Mouse (Mus musculus) C2C12 (cell line): Measurements from ENCODE around the gene Ccl2. TPM values are rescaled to one million over a fixed set of nuclear protein-coding genes. Genes with fewer than 3 reads are reported as not detected.

Experiments
- H3K27me3 ChIP-seq: one replicate; pipeline ENCODE4 v1.6.1; 2011; ENCODE audit not compliant: control insufficient read depth, insufficient read depth, insufficient read length
- H3K36me3 ChIP-seq: one replicate; pipeline ENCODE4 v1.6.1; 2011; ENCODE audit not compliant: control insufficient read depth, insufficient read depth
- H3K4me3 ChIP-seq: one replicate; pipeline ENCODE4 v1.5.1; 2011; ENCODE audit warnings: mild to moderate bottlenecking, control low read depth; ENCODE audit not compliant: poor library complexity, insufficient read depth, severe bottlenecking
- H3K79me2 ChIP-seq: one replicate; pipeline ENCODE4 v1.6.1; 2011; ENCODE audit not compliant: control insufficient read depth, insufficient read depth
- H3K79me3 ChIP-seq: one replicate; pipeline ENCODE4 v1.6.1; 2011; ENCODE audit warnings: low read depth, control low read depth
- H3ac ChIP-seq: one replicate; pipeline ENCODE3; 2011; ENCODE audit warnings: low read depth; ENCODE audit not compliant: control insufficient read depth, insufficient read length
- CEBPB ChIP-seq: IDR thresholded peaks from one replicate; pipeline ENCODE4 v1.6.1; 2011; ENCODE audit warnings: low read depth, mild to moderate bottlenecking, control low read depth, moderate library complexity
- CTCF ChIP-seq: IDR thresholded peaks from one replicate; pipeline ENCODE4 v1.5.1; 2011; ENCODE audit not compliant: control insufficient read depth, insufficient read depth, insufficient read length
- FOSL1 ChIP-seq: IDR thresholded peaks from one replicate; pipeline ENCODE4 v1.8.0; 2011; ENCODE audit warnings: mild to moderate bottlenecking, low read length; ENCODE audit not compliant: poor library complexity, insufficient read depth, severe bottlenecking
- MAX ChIP-seq: IDR thresholded peaks from one replicate; pipeline ENCODE4 v1.6.1; 2011; ENCODE audit warnings: mild to moderate bottlenecking, control low read depth
- MYOD1 ChIP-seq: IDR thresholded peaks from one replicate; pipeline ENCODE4 v1.6.1; 2011; ENCODE audit warnings: low read depth; ENCODE audit not compliant: control insufficient read depth, insufficient read length
- MYOG ChIP-seq: IDR thresholded peaks from one replicate; pipeline ENCODE4 v1.6.1; 2011; ENCODE audit not compliant: control insufficient read depth, insufficient read length; ENCODE audit errors: extremely low read depth
- USF1 ChIP-seq: IDR thresholded peaks from one replicate; pipeline ENCODE4 v1.6.1; 2011; ENCODE audit warnings: low read depth, mild to moderate bottlenecking, control low read depth, moderate library complexity
- polyA plus RNA-seq: library from polyadenylated mRNA; unstranded; fragments of >200 nt; fragmentation: generic; extraction: Trizol; gene quantifications from one replicate; pipeline ENCODE4 v1.2.1, GENCODE M21; 2012; ENCODE audit warnings: missing spikeins

Gene Ccl2
- polyA plus RNA-seq, 1 experiment = 31.4 TPM

DNA sequence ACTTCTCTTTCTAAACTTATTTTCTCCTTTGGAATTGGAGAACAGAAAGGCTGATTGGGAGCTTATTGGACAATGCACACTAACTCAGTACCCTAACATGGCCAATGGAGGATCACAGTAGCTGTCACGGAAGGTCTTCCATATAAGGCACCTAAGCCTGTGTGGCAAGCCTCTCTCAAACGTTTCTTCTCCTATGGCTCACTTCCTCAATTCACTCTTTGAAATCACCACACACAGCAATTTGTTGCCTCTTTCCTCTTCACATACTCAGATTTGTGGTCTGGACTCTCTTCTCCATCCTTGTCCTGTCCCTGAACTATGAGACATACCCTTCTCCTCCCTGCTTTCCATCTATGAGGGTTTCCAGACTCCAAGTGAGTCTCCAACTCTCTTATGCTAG is 30.6 kb upstream of the Ccl2 start:
- Histone ChIP-seq H3K79me2 (no peaks in the 10 kb centered on the region), H3K4me3 (no peak overlapping the region), H3K36me3 (no peaks in the 10 kb centered on the region), H3ac (no peak overlapping the region), H3K79me3 (no peaks in the 10 kb centered on the region), H3K27me3 (no peaks in the 10 kb centered on the region)
- no peak for TF ChIP-seq FOSL1

DNA sequence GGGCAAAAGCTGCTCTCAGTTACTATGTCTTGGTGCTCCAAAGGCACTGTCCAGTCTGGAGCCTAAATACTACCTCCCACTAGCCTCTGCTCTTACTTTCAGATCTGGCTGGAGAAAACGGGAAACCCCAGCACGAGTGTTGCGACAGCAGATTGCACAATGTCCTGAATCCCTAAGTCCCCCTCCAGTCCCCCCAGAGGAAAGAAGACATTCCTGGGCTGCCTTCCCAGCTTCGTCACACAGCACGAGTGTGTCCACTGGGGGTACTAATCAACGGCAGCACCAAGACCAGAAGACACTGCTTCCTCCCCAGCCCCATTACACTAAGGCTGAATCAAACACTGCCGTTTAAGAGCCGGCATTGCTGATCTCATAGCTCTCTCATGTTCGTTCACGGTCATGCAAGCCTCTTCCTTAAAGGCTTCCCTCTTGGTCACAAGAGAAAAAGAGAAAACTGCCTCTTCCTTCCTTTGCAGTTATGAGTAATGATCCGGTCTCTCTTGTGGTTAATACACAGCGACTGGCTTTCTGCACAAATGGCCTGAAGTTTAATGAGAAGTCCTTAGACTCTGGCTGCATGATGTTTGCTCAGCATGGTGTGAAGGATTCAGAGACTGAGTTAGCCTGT is 28.5 kb upstream of the Ccl2 start:
- Histone ChIP-seq H3K27me3 (no peaks in the 10 kb centered on the region), H3K79me3 (no peaks in the 10 kb centered on the region), H3K36me3 (no peaks in the 10 kb centered on the region), H3K79me2 (no peaks in the 10 kb centered on the region), H3ac (peak overlapping the region; percentile 1), H3K4me3 (no peak overlapping the region)
- TF ChIP-seq MAX = peak; percentile 80
- TF ChIP-seq MYOD1 = no peak
- no peak for TF ChIP-seq MYOG
- TF ChIP-seq CEBPB = peak; percentile 100

DNA sequence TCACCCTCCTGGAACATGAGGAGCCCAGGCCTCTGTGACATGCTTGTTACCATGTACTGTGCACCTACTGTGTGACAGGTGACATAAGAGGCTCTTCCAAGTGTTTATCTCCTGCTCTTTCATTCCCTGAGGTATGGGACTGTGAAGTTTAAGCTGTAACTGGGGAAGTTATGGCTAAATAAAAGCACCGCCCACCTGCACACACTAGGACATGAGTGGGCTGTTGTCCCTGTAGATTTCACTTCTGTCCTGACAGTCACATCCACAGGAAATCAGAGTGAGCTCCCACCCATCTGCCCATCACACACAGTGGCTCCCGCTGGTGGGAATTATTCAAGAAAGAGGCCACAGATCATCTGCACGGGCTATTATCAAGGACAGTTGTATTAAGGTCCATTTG is 25.3 kb upstream of the Ccl2 start:
- TF ChIP-seq MYOD1 = no peak
- no peak for TF ChIP-seq CEBPB
- TF ChIP-seq MYOG = no peak
- TF ChIP-seq CTCF = no peak
- no peak for TF ChIP-seq USF1
- Histone ChIP-seq H3K36me3 (no peaks in the 10 kb centered on the region), H3K27me3 (no peaks in the 10 kb centered on the region), H3K79me2 (no peaks in the 10 kb centered on the region), H3K79me3 (no peaks in the 10 kb centered on the region), H3ac (no peak overlapping the region), H3K4me3 (no peak overlapping the region)

DNA sequence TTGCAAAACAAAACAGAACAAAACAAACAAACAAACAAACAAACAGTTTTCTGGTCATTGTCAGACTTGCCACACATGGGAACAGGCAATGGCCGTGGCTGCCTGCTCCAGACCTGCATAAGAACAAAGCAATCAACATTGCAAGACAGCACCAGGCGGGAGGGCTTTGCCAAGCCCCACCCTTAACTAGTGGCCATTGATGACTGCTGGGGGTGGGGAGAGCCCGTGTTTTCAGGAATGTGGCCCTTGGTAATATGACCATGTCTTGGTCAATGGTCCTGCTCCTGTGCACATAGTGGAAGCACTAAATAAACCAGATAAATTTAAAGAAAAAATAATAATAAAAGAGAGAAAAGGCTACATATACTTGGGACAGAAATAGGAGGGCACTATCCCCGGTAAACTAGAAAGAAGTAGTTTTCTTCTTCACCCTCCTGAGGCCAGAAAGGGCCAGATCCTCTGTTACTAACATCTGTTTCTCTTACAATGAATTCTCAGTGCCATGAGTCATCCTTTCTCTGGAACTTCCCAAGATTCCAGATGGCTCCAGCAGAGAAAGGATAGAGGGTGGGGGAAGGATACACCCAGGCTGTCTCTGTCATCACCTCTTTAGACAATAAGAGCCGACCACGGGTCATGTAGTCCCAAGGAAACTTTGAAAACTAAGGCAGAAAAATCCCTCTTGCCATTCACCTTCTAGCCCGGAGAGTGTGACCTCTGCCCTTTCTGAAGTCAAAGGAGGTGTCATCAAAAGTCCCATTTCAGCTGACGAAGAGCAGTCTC is 23.8 kb upstream of the Ccl2 start:
- Histone ChIP-seq H3K79me2 (no peaks in the 10 kb centered on the region), H3K27me3 (no peaks in the 10 kb centered on the region), H3K79me3 (no peaks in the 10 kb centered on the region), H3ac (no peak overlapping the region), H3K4me3 (no peak overlapping the region), H3K36me3 (no peaks in the 10 kb centered on the region)
- no peak for TF ChIP-seq USF1
- peak; percentile 28 for TF ChIP-seq CEBPB
- no peak for TF ChIP-seq MYOG
- peak; percentile 12 for TF ChIP-seq MYOD1
- TF ChIP-seq MAX = peak; percentile 29
- TF ChIP-seq FOSL1 = peak; percentile 78
- no peak for TF ChIP-seq CTCF

DNA sequence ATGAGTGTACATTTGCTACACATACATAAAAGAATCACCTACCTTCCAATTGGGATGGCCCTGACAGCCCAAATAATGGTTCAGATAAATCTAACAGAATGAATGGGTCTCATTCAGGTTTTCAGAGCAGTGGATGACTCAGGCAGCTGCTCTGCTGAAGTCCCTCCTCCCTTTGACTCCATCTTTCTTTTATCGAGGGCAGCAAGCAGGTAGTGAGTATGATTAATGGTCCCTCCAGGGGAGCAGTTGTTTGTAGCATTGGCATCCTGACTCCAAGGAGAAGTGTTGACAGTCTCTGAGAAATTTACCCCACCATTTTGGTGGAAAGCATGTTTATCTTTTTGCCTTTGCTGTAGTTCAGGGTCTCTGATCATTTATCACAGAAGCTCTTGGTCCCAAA is 21.6 kb upstream of the Ccl2 start:
- TF ChIP-seq MYOD1 = no peak
- no peak for TF ChIP-seq USF1
- TF ChIP-seq MAX = no peak
- no peak for TF ChIP-seq MYOG
- no peak for TF ChIP-seq CEBPB
- no peak for TF ChIP-seq FOSL1
- TF ChIP-seq CTCF = no peak
- no peaks in the 10 kb centered on the region for H3K79me3 ChIP-seq
- no peaks in the 10 kb centered on the region for H3K36me3 ChIP-seq
- no peaks in the 10 kb centered on the region for H3K27me3 ChIP-seq
- H3K4me3 ChIP-seq = no peak overlapping the region
- H3K79me2 ChIP-seq = no peaks in the 10 kb centered on the region
- H3ac ChIP-seq = no peak overlapping the region

DNA sequence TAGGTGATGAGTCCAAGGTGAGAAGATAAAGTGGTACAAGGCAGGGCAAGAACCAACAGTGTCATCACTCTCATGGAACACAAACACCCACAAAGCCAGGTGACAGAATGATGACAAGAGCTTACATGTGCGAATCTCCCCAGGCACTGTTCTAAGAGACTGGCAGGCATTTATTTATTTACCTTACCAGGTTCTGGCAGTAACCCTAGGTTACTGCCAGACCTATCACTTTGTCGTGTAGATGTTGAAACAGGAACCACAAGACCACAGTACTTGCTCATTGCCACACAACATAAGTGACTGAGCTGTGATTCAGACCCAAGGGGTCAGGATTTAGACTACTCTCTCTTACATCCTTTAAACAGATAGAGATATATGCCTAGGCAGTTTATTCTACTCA is 20.3 kb upstream of the Ccl2 start:
- Histone ChIP-seq H3K79me3 (no peaks in the 10 kb centered on the region), H3K4me3 (no peak overlapping the region), H3ac (no peak overlapping the region), H3K36me3 (no peaks in the 10 kb centered on the region), H3K79me2 (no peaks in the 10 kb centered on the region), H3K27me3 (no peaks in the 10 kb centered on the region)
- peak; percentile 48 for TF ChIP-seq MYOD1
- peak; percentile 97 for TF ChIP-seq CEBPB
- TF ChIP-seq FOSL1 = no peak
- TF ChIP-seq MAX = peak; percentile 53
